Mouse (Mus musculus) limb, embryonic 10.5 days (tissue): Measurements from ENCODE around the gene Tmed10. TPM values are rescaled to one million over a fixed set of nuclear protein-coding genes. Genes with fewer than 3 reads are reported as not detected.
A peak's percentile ranks its signal among the peaks of the same experiment; 100 is the strongest.

Experiments used
- DNase-seq: peaks from one replicate; pipeline ENCODE4 v3.0.0-alpha.2; 2017; ENCODE audit warnings: low spot score
- H3K27ac ChIP-seq: fragments of 300-500 bp; sonication (generic); 2 replicates; pipeline ENCODE4 v1.5.1; 2016; ENCODE audit warnings: mild to moderate bottlenecking
- H3K27me3 ChIP-seq: fragments of 300-500 bp; sonication (generic); 2 replicates; pipeline ENCODE4 v1.6.1; 2016; ENCODE audit warnings: low read depth, mild to moderate bottlenecking; ENCODE audit not compliant: poor library complexity, severe bottlenecking
- H3K36me3 ChIP-seq: fragments of 300-500 bp; sonication (generic); 2 replicates; pipeline ENCODE4 v1.6.1; 2016; ENCODE audit warnings: mild to moderate bottlenecking, moderate library complexity
- H3K4me1 ChIP-seq: fragments of 300-500 bp; sonication (generic); 2 replicates; pipeline ENCODE4 v1.6.1; 2016
- H3K4me3 ChIP-seq: fragments of 300-500 bp; sonication (generic); 2 replicates; pipeline ENCODE4 v1.5.1; 2016; ENCODE audit warnings: mild to moderate bottlenecking, moderate library complexity
- H3K9me3 ChIP-seq: fragments of 300-500 bp; sonication (generic); replicated peaks from 2 replicates; pipeline ENCODE4 v1.6.1; 2016; ENCODE audit warnings: mild to moderate bottlenecking
- WGBS: fragments of 180-500 bp; shearing (Covaris S2); methylation state at CpG from one replicate; pipeline ENCODE4 v1.1.7; 2016; 5-methylcytosine and 5-hydroxymethylcytosine counted together
- polyA plus RNA-seq: library from polyadenylated mRNA; unstranded; fragments of >200 nt; fragmentation: Nextera tagmentation; extraction: Ambion mirVana; gene quantifications from 2 replicates; pipeline ENCODE4 v1.2.1, GENCODE M21; 2016

Gene Tmed10
- 264 and 277 TPM in 2 replicates for polyA plus RNA-seq

- Histone ChIP-seq H3K36me3 (0 out of 2 replicates have a peak, but pooled peaks cover 3% of the 10 kb centered on the region), H3K4me3 (peak within 1 kb of the TSS; percentile 80), H3K9me3 (no peaks in the 10 kb centered on the region), H3K4me1 (peaks cover 25% of the 10 kb centered on the region), H3K27ac (peak within 1 kb of the TSS; percentile 96), H3K27me3 (no peaks in the 10 kb centered on the region)
- WGBS: 1% methylated on average over 37 of the region's 37 CpGs
- peak; percentile 90 for DNase-seq
Observed at GRCm38 (mm10) chr12:85374561-85375272, at the start of gene Tmed10. TSS of gene Tmed10 (minus strand) at chr12:85374847.

GRCm38 (mm10) chr12:85423236-85423635, 48.6 kb upstream of the Tmed10 start:
- 84% methylated on average over 11 of the region's 11 CpGs for WGBS

GRCm38 (mm10) chr12:85422536-85422935, 47.9 kb upstream of the Tmed10 start:
- H3K27me3 ChIP-seq: no peaks in the 10 kb centered on the region
- peaks cover 11% of the 10 kb centered on the region for H3K4me1 ChIP-seq
- no peak for DNase-seq
- H3K36me3 ChIP-seq: no peaks in the 10 kb centered on the region
- no peaks in the 10 kb centered on the region for H3K9me3 ChIP-seq
- 84% methylated on average over 8 of the region's 8 CpGs for WGBS
- H3K27ac ChIP-seq: no peak overlapping the region
- no peak overlapping the region for H3K4me3 ChIP-seq

More at GRCm38 (mm10) chr12:85423236-85423635, 48.6 kb upstream of the Tmed10 start:
- no peak overlapping the region for H3K27ac ChIP-seq
- peaks cover 11% of the 10 kb centered on the region for H3K4me1 ChIP-seq
- no peak for DNase-seq
- H3K4me3 ChIP-seq: no peak overlapping the region
- no peaks in the 10 kb centered on the region for H3K36me3 ChIP-seq
- no peaks in the 10 kb centered on the region for H3K9me3 ChIP-seq
- H3K27me3 ChIP-seq: no peaks in the 10 kb centered on the region

- Histone ChIP-seq H3K9me3 (no peaks in the 10 kb centered on the region), H3K4me3 (no peak overlapping the region)
Observed at GRCm38 (mm10) chr12:85420945-85421344, 46.3 kb upstream of the Tmed10 start.

GRCm38 (mm10) chr12:85417845-85418244, 43.2 kb upstream of the Tmed10 start:
- no peak for DNase-seq
- Histone ChIP-seq H3K4me3 (no peak overlapping the region), H3K27me3 (no peaks in the 10 kb centered on the region), H3K27ac (no peak overlapping the region), H3K36me3 (no peaks in the 10 kb centered on the region), H3K9me3 (no peaks in the 10 kb centered on the region), H3K4me1 (no peaks in the 10 kb centered on the region)
- WGBS: 86% methylated on average over 9 of the region's 9 CpGs

More at GRCm38 (mm10) chr12:85420945-85421344, 46.3 kb upstream of the Tmed10 start:
- Histone ChIP-seq H3K36me3 (no peaks in the 10 kb centered on the region), H3K27me3 (no peaks in the 10 kb centered on the region), H3K27ac (no peak overlapping the region), H3K4me1 (peaks cover 5% of the 10 kb centered on the region)
- no peak for DNase-seq
- WGBS: 81% methylated on average over 9 of the region's 9 CpGs

GRCm38 (mm10) chr12:85416298-85416697, 41.7 kb upstream of the Tmed10 start:
- WGBS: 88% methylated on average over 5 of the region's 5 CpGs
- DNase-seq: no peak
- no peak overlapping the region for H3K4me3 ChIP-seq
- H3K36me3 ChIP-seq: no peaks in the 10 kb centered on the region
- H3K4me1 ChIP-seq: no peaks in the 10 kb centered on the region
- H3K27me3 ChIP-seq: no peaks in the 10 kb centered on the region
- H3K27ac ChIP-seq: no peak overlapping the region
- H3K9me3 ChIP-seq: no peaks in the 10 kb centered on the region

GRCm38 (mm10) chr12:85415876-85416275, 41.2 kb upstream of the Tmed10 start:
- no peak for DNase-seq
- WGBS: 84% methylated on average over 3 of the region's 3 CpGs
- Histone ChIP-seq H3K4me1 (no peaks in the 10 kb centered on the region), H3K27ac (no peak overlapping the region), H3K27me3 (no peaks in the 10 kb centered on the region), H3K4me3 (no peak overlapping the region), H3K36me3 (no peaks in the 10 kb centered on the region), H3K9me3 (no peaks in the 10 kb centered on the region)

GRCm38 (mm10) chr12:85411136-85411535, 36.5 kb upstream of the Tmed10 start:
- Histone ChIP-seq H3K36me3 (no peaks in the 10 kb centered on the region), H3K4me1 (no peaks in the 10 kb centered on the region), H3K27me3 (no peaks in the 10 kb centered on the region), H3K27ac (no peak overlapping the region), H3K4me3 (no peak overlapping the region), H3K9me3 (0 out of 2 replicates have a peak, but pooled peaks cover 1% of the 10 kb centered on the region)
- 78% methylated on average over 2 of the region's 2 CpGs for WGBS
- no peak for DNase-seq

- H3K4me1 ChIP-seq: peaks cover 9% of the 10 kb centered on the region
- no peaks in the 10 kb centered on the region for H3K36me3 ChIP-seq
- no peaks in the 10 kb centered on the region for H3K9me3 ChIP-seq
- H3K27me3 ChIP-seq: no peaks in the 10 kb centered on the region
- no peak overlapping the region for H3K4me3 ChIP-seq
- no peak overlapping the region for H3K27ac ChIP-seq
- 84% methylated on average over 4 of the region's 4 CpGs for WGBS
- no peak for DNase-seq
Observed at GRCm38 (mm10) chr12:85397960-85398272, 23.3 kb upstream of the Tmed10 start.

- peaks cover 9% of the 10 kb centered on the region for H3K4me1 ChIP-seq
- no peaks in the 10 kb centered on the region for H3K36me3 ChIP-seq
- H3K27ac ChIP-seq: no peak overlapping the region
- DNase-seq: no peak
- H3K9me3 ChIP-seq: no peaks in the 10 kb centered on the region
- H3K4me3 ChIP-seq: no peak overlapping the region
- WGBS: 81% methylated on average over 18 of the region's 18 CpGs
- no peaks in the 10 kb centered on the region for H3K27me3 ChIP-seq
Observed at GRCm38 (mm10) chr12:85397063-85397959, 22.7 kb upstream of the Tmed10 start.

GRCm38 (mm10) chr12:85393981-85394380, 19.3 kb upstream of the Tmed10 start:
- H3K27me3 ChIP-seq: no peaks in the 10 kb centered on the region
- H3K4me3 ChIP-seq: no peak overlapping the region
- H3K36me3 ChIP-seq: no peaks in the 10 kb centered on the region
- H3K27ac ChIP-seq: no peak overlapping the region
- no peak for DNase-seq
- 72% methylated on average over 7 of the region's 7 CpGs for WGBS
- H3K4me1 ChIP-seq: peaks cover 9% of the 10 kb centered on the region
- H3K9me3 ChIP-seq: no peaks in the 10 kb centered on the region

GRCm38 (mm10) chr12:85393526-85393925, 18.9 kb upstream of the Tmed10 start:
- no peaks in the 10 kb centered on the region for H3K36me3 ChIP-seq
- 85% methylated on average over 5 of the region's 5 CpGs for WGBS
- no peaks in the 10 kb centered on the region for H3K9me3 ChIP-seq
- no peaks in the 10 kb centered on the region for H3K27me3 ChIP-seq
- H3K4me3 ChIP-seq: no peak overlapping the region
- no peak overlapping the region for H3K27ac ChIP-seq
- no peak for DNase-seq
- H3K4me1 ChIP-seq: peaks cover 9% of the 10 kb centered on the region

- Histone ChIP-seq H3K4me3 (no peak overlapping the region), H3K27me3 (no peaks in the 10 kb centered on the region), H3K4me1 (peaks cover 9% of the 10 kb centered on the region), H3K9me3 (no peaks in the 10 kb centered on the region), H3K36me3 (no peaks in the 10 kb centered on the region), H3K27ac (no peak overlapping the region)
- 90% methylated on average over 7 of the region's 7 CpGs for WGBS
- no peak for DNase-seq
Observed at GRCm38 (mm10) chr12:85391148-85391547, 16.5 kb upstream of the Tmed10 start.
